Mouse (Mus musculus): ENCODE data around the gene Olfr836.

DNA sequence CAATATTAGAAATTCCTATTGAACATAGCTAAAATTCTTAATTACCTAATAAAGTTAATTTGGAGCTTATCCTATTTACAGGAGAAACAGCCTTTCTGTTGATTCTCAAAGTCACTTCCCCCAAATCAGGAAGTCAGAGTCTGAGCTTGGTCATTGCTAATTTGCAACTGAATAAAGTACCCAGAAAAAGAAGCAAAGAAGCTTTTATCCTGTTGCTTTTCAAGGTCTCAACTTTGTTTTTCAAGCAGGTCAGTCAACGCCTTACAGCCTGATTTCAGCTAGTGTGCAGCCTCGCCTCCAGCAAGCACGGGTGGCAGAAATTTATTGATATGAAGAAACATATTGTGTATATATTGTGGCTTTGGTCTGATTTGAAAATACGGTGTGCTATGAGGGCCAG, 22.9 kb upstream of the Olfr836 start:
- TF ChIP-seq POLR2A (IDR thresholded peaks at IDR 0.05; ENCODE audit: control insufficient read depth in 1 of 2, insufficient read depth in 1 of 2, low read depth in 1 of 2, low read length in 2 of 2, poor library complexity in 1 of 2) (no peak), CTCF (IDR thresholded peaks at IDR 0.05 in 2 of 3, conservative IDR thresholded peaks at IDR 0.05 in 1 of 3; ENCODE audit: control insufficient read depth in 1 of 3, insufficient read depth in 1 of 3, low read depth in 2 of 3, low read length in 3 of 3, poor library complexity in 1 of 3, severe bottlenecking in 1 of 3) (no peak)

Measured in MEL (cell line).